Mouse (Mus musculus) layer of hippocampus, adult 9-10 months (tissue): ENCODE data around the gene Cep68.
"Not testable (repeated sequence)": the region's sequence is repeated elsewhere in the genome, so short reads cannot be mapped to it uniquely, and the experiment has no call there.

Experiments used
- DNase-seq: peaks from one replicate; pipeline ENCODE4 v3.0.0; 2022; ENCODE audit warnings: low spot score

The Cep68 gene

DNA sequence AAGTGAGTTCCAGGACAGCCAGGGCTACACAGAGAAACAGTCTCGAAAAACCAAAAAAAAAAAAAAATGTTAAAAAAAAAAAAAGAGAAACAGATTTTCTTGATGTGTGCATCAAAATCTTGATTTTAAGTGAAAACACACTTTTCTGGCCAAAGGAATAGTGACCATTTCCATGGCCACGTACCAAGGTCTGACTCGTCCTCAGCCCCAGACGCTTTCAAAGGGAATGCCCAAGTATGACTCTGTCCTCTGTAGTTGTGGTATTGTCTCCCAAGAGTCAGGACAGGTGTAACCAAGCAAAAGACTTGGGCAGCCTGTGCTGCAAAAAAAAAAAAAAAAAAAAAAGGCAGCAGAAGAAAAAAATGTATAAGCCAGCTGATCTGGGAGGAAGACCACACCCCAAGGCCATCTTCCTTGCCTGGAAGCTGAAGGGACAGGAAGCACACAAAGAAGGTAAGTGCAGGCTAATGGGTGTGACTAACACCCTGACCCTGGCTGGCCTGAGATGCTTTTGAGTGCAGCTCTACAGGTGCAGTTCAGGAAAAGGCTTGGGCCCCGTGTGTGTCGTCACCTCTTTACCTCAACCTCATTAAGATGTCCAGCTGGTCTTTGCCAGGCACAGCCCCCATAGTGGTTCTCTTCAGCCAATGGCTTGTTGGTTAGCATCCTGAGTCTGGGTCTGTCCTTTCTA lies 6.7 kb downstream of the Cep68 start:
- no peak for DNase-seq

DNA sequence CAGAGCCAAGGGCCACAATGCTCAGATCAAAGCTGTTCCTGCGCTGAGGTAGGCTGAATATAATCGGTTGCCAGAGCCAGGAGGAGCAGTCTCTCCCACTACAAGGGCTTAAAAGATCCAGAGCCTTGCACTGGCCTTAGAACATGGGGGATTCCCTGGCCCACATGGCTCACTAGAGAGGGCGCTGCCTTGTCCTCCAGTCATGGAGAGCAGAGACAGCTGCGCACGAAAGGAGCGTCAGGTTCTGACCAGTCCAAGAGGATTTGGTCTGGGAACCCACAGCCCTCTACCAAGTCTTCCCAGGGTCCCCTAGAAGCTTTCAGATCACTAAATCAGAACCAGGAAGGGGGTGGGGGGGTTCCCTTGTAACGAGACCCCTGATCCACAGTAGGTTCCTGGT lies 7.9 kb downstream of the Cep68 start:
- no peak for DNase-seq

DNA sequence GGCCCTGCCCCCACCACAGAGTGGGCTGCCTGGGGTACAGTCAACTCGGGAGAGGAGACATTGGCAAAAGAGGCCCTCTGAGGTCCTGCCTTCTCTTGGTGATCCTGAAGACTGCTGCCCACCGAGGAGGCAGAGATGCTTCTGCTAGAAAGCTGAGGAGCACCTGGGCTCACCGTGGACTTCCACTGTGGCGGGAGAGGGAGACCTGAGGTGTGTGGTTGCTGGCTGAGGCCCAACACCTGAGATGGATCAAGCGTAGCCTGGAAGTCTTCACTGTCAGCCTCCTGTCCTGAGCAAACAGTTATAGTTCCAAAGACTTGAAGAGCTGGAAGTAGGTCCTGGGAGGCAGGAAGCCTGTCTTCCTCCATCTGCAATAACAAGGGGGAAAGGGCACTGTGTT lies 8.9 kb downstream of the Cep68 start:
- DNase-seq, result no peak

DNA sequence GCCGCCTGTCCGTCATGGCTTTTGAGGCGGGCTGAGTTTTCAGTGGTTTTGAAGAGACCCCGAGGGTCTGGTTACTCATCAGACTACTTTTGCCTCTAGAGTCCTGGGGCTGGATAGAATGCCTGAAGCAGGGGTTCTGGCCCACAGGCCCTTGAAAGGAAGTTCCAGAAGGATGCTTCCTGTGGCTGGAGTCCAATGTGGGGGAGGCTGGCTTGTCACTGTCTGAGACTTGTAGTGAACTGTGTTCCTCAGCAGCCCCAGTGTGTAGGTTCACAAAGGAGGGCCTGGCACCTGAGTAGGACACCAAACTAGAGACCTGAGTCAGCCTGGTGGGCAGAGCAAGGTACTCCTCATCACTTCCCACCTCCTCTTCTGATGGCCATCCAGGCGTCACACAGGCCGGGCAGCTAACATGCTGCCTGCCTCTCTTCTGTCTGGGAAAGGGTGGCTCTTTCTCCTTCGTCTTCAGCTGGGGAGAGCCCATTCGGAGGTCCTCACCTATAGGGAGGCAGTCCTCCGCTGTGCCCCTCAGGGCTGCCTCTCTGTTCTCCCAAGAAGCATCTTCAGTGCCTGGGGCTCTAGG lies 9.9 kb downstream of the Cep68 start:
- DNase-seq, result no peak

DNA sequence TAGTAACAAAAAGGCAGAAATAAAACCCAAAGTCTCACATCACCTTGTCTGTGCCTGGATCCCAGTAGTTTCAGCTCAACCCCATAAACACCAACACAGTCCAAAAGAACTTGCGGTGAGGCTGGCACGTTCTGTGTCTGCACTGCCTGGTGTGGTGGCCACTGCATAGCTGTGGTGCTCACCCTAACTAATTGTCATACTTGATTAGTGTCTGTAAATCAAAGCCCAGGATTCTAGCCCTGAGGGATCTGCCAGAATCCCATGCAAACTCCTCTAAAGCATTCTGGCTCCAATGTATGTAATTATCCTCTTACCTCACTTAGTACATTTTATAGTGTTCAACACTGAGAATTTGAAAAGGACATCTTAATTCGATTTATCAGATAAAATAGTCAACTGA lies 11.3 kb downstream of the Cep68 start:
- DNase-seq, result no peak

DNA sequence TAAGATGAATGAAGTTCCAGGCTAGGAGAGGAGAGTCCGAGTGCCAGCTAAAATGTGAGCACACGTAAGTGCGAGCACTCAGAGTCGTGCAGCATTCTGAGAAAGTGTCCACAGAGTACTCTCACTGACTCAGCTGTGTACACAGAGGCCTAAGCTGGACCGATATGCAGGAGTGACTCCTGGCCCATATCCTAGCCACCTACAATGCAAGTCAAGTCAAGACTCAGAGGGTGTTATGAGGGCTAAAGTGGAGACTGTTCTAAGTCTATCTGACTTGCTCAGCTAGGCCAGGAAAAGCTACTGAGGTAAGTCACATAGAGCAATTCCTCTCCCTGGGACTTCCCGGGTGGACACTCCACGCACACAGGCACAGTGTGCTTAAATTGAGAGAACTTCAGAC lies 12.2 kb downstream of the Cep68 start:
- DNase-seq, result no peak

DNA sequence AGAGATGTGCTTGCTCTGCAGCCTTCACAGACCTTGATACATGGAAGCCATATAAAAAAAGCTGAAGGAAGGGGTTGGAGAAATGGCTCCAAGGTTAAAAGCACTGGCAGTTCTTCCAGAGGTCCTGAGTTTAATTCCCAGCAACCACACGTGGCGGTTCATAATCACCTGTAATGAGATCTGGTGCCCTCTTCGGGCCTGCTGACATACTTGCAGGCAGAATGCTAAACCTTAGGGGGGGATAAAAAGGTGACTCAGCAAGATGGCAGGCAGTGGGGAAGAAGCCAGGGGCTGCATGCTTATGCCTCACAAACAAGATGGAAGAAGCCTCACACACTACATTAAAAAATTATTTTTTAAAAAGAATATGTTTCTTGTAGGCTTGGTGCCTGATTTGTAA lies 15.0 kb downstream of the Cep68 start:
- no peak for DNase-seq

DNA sequence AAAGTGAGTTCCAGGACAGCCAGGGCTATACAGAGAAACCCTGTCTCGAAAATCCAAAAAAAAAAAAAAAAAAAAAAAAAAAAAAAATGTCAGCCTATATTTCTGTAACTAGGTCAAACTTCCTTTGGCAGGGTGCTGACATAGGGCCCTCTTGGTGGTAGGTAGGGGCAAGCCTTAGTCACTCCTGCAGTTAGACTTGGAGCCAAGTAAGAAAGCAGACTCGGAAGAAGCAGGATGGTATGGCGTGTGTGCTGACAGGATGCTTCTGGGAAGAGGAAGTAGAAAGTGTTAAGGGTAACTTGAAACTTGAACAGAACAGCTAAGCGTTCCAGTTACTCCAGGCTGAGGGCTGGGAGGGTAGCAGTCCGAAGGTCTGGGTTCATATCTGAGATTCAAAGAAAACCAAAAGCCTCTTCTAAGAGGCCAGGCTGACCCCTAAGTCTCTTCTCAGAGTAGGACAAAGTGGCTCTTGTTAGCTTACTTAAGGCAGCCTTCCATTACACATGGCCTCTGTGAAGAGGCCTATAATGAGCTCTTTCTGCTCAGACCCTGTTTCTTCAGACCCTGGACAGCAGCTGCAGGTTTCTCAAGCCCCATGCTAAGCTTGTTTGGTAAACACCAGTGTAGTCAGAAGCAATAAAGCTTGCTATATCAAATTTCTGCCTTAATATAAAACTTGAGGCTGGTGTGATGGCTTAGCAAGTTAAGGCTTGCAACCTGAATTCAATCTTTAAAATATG lies 17.0 kb downstream of the Cep68 start:
- no peak for DNase-seq

DNA sequence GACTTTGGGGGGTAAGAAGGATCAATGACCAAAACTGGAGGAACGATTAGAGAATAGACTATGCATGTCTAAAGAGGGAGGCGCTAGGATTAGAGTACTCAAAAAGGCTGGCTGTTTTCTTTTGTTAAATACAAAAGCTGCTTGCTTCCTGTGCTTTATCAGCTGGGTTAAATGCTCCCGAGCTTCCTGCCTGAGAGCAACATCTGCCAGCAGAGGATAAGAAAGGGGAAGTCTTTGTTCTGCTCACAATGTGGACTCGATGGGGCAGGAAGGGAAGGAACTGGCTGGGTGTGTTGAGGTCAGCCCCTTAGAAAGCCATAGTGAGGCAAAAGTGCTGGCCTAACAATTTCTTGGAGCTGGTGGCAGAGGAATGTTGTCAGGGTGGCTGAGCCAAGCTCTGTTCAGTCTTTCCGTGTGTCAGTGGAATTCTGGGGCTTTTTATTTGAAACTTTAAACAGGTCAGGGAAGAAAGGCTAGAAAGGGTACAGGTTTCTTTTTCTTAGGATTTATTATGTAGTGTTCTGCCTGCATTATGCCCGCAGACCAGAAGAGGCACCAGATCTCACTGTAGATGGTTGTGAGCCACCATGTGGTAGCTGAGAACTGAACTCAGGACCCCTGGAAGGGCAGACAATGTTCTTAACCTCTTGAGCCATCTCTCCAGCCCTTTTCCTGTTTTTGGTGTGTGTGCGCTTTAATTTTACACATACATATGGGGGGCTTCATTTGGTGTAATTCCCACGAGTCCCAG lies 17.9 kb downstream of the Cep68 start:
- DNase-seq, result no peak

DNA sequence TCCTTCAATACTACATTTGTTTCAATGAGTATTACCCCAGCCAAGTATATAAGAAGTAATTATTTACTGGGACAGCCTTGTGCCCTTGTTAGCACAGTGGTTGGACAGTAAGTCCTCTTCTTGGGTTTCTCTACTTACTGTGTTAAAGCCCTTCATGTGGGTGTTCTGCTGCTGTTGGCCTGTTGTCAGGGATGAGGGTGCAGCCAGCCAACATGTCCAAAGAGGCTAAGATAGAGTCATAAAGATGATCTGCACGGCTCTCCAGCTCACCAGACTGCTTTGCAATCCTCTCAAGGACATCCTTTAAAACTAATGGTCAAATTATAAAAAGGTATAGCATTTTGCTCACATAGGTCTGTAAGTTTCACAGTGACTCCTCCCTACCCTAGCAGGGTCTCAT lies 18.9 kb downstream of the Cep68 start:
- DNase-seq, result no peak

DNA sequence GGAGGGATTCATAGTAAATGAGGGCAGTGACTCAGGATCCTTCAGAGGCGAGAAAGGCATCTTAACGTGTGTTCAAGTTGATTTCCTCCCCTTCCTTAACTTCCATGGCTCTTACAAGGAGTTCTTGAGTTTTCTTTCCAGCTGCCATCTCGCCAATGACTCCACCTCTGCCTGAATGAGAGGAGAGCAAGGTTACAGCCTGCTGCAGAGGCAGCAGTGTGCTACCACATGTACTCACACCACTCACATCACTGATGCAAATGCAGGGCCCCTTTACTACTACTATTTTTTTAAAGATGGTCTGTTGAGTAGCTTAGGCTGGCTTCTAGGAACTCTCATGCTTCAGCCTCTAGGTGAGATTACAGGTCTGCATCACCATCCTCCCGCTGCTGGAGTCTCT lies 19.9 kb downstream of the Cep68 start:
- no peak for DNase-seq

DNA sequence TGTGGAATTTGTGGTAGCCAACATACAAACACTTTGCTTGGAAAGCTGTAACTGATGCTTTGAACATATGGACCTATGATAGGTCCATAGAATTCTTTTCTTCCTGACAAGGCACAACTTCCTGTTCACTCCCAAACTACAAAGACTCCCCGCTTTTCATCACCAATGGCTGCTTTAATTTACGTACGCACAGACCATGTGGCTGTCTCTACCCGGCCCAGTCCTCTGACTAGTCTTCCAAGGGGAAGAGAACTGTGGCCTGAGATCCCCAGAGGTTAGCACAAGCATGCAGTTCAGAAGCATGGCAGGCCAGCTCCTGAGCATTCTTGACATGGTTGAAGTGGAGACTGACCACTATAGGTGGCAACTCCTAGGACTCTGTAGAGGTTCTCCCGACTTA lies 20.6 kb downstream of the Cep68 start:
- DNase-seq, result no peak

DNA sequence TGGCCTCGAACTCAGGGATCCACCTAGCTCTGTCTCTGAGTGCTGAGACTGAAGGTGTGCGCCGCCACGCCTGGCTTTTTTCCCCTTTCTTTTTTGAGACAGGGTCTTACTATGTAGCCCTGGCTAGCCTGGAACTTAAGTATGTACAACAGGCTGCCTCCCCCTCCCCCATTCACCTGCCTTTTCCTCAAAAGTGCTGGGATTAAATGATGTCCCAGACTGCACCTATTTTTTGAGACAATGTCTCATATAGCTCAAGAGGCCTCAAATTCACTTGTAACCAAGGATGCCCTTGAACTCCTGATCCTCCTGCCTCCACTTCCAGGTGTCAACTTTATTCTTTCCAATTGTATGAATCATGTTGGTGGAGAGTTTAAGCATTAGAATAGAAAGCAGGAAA lies 23.3 kb downstream of the Cep68 start:
- DNase-seq, result no peak

DNA sequence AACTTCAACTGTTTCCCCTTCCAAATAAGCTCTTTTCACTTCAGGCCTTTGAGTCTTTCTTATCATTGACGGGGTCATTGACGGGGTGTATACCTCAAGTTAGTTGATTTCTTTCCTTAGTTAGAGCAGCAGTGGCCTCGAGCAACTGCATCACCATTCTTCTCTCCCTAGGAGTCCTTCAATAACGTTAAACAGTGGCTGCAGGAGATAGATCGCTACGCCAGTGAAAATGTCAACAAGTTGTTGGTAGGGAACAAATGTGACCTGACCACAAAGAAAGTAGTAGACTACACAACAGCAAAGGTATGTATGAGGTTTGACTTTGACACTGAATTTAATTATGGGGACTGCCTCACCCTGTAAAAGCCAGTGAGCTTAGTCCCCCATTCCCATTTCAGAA lies 25.0 kb downstream of the Cep68 start:
- DNase-seq, result no peak

DNA sequence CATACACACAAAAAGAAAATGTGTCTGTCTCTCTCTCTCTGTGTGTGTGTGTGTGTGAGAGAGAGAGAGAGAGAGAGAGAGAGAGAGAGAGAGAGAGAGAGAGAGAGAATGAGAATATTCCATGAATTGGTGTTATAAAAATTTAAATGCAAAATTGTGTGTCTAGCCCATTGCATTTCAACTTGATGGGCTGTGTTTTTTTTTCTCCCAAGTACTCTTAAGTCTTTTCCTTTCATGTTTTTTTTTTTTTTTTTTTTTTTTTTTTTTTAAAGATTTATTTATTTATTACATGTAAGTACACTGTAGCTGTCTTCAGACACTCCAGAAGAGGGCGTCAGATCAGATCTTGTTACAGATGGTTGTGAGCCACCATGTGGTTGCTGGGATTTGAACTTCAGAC lies 27.6 kb downstream of the Cep68 start:
- not testable (repeated sequence) for DNase-seq

DNA sequence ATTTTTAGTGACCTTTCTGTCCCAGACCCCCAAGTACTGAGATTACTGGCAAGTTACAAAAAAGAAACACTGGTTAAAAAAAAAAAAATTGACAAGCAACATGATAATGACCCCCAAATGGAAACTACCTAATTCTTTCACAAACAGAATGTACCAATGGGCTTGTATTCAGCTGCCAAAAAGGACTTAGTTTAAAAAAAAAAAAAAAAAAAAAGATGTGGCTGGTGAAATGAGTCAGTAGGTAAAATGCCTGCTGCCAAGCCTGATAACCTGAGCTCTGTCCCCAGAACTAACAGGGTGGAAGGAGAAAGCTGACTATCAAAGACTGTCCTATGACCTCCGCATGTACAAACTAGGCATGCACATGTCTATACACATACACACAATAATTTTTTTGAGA lies 32.0 kb downstream of the Cep68 start:
- no peak for DNase-seq

DNA sequence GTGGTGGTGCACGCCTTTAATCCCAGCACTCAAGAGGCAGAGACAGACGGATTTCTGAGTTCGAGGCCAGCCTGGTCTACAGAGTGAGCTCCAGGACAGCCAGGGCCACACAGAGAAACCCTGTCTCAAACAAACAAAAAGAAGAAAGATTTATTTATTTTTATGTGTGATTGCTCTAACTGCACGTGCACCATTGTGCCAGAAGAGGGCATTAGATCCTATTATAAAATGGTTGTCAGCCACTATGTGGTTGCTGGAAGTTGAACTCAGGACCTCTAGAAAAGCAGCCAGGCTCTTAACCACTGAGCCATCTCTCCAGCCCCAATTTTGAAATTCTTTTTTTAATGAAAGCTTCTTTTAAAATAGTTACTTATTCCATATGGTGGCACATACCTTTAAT lies 32.8 kb downstream of the Cep68 start:
- no peak for DNase-seq

DNA sequence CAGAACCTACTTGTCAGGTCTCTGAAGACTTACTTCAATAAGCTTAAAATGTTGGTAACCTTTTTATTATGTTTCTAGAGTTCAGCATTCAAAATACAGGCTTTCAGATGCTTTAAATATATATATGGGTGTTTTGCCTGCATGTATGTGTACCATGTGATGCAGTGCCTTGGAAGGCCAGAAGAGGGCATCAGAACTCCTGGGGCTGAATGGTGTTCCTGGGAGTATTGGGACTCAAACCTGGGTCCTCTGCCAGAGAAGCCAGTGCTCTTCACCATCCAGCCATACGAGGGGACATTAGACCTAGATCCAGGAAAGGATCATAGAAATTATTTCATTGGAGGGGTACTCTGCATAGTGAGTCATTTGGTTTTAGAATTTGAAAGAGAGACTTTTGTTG lies 34.5 kb downstream of the Cep68 start:
- no peak for DNase-seq

DNA sequence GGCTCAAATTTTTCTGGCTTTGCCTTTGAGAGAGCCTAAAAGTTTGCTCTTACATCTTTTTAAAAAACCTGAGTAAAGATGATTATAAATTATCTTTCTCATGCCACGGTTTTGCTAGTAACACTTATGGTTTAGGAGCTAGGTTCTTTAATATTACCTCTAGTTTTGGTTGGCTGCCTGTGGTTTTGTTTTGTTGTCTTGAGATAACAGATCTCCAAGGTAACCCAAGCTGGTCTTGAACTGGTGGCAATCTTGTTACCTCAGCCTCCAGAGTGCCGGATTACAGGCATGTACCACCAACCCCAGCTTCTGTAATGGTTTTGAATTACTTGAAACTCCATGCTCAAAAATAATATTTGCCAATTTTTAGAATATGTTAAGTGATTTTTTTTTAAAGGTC lies 37.4 kb downstream of the Cep68 start:
- DNase-seq, result no peak

DNA sequence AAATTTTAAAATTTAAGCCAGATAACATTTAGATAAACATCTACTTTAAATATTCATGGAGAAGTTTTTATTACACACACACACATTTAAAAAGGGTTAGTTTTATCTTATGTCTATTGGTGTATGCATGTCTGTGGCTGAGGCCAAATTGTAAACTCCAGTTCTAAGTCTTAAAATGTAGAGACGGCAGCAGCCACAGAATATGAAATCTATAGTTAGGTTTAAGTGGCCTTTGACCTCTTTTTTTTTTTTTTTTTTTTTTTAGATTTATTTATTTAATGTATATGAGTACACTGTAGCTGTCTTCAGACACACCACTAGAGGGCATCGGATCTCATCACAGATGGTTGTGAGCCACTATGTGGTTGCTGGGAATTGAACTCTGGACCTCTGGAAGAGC lies 41.6 kb downstream of the Cep68 start:
- no peak for DNase-seq

DNA sequence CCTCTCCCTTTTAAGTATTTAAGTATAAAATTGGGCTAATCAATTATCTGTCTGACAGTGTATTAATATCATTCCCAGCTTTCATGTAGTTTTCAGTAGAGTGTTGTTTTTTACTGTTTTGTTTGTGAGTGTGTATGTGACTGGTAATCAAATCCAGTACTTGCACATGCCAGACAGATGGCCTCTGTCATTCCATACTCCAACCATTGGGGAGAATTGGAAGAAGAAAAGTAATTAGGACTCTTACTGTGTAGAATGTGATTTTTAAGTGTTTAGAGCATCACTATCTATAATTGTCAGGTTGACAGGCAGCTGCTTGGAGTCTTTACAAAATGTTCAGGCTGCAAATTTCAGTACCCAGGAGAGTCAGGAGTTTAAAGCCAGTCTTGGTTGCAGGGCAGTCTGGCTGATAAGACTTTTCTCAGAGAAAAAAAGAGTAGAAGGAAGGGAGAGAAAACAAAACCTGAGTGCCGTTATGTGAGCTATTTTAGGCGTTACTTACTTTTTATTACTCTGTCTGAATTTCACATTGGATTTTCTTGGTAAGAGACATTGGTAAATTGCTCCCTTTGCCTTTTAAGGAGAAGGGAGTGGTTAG lies 42.5 kb downstream of the Cep68 start:
- no peak for DNase-seq

DNA sequence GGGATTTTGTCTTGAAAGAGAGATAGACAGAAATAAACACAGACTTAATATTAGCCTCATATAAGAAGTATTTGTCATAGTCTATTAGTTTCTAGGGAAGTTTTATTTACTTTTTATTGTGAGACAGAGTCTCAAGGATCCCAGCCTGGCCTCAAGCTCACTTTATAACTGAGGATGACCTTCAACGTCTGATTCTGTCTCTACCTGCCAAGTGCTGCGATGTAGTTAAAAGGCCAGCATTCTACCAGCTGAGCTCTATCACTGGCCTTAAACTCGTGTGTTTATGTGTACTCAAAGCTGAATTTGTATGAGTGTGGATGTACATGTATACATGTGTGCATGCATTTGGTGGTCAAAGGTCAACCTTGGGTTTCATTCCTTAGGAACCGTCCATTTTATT lies 43.7 kb downstream of the Cep68 start:
- DNase-seq, result no peak
